Mouse (Mus musculus) kidney, adult 2 months (tissue): ENCODE data around the gene Cdh18.

ENCODE experiments used
- CTCF ChIP-seq: fragments of 200-500 bp; conservative IDR thresholded peaks from 2 replicates; pipeline ENCODE4 v1.5.1; 2011; ENCODE audit warnings: low read depth, mild to moderate bottlenecking, control low read depth, low read length, moderate library complexity, mixed read lengths; ENCODE audit not compliant: insufficient read depth, insufficient read length
- POLR2A ChIP-seq: fragments of 200-500 bp; IDR thresholded peaks from one replicate; pipeline ENCODE4 v1.6.1; 2011; ENCODE audit warnings: low read depth, low read length, control low read depth

- TF ChIP-seq CTCF (no peak), POLR2A (no peak)
Observed at GRCm38 (mm10) chr15:23408256-23408655, 859.4 kb downstream of the Cdh18 start.
